Mouse (Mus musculus) B cell, adult 2 months (primary cell): ENCODE results near the gene Pakap.
A peak's percentile ranks its signal among the peaks of the same experiment; 100 is the strongest.

Experiments used
- DNase-seq, 2 experiments: peaks; one replicate each; pipeline ENCODE4 v3.0.0; 2022

Pakap gene

DNA sequence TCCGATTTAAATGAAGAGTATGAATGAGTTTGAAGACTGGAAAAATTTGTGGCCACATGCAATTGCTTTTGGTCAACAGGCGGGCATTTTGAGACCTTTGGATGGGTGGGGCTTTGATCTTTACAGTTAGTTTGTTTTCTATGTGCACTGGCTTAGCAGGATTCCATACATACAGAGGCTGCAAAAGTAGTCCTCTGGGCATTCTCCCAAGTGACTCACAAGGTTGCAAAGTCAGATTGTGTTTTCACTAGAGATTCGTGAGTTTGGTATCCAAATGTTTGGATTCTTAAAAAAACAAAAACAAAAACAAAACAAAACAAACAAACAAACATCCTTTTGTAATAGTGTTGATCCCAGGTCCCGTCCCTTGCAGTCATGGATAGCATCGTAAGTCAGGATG, 7.7 kb downstream of the Pakap start:
- DNase-seq = no peak

DNA sequence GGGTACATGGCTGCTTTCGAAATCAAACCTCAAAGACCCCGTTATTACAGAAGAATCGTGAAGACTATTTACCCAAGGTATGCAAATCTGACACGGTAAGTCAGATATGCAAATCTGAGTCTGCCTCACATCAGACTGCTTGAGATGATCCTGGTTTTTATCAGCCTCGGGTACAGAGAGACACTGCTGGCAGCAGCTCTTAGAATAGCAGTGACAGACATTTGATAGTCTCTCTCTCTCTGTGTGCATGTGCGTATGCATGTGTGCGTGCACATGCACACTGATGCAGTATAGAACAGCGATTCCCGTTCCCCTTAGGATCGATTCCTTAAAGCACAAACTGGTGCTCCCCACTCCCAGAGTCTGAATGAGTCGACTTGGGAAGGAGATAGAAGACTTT, 8.1 kb downstream of the Pakap start:
- DNase-seq = no peak

DNA sequence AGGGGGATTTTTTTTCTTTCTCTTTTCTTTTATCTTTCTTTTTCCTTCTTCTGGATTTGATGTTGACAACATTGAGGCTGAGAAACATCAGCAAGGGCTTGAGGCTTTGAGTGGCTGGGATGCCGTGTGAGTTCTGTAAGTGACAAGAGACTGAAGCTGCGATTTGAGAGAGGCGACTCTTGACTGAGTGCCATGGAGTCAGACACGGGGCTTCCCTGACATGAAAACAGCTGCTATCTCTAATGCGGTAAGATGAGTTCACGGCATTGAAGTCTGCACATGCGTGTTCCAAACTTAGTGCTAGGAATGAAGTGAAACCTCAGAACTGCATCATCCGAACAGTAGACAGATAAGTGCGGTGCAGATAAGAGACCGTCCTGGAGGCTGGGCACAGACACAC, 11.7 kb downstream of the Pakap start:
- DNase-seq = no peak

DNA sequence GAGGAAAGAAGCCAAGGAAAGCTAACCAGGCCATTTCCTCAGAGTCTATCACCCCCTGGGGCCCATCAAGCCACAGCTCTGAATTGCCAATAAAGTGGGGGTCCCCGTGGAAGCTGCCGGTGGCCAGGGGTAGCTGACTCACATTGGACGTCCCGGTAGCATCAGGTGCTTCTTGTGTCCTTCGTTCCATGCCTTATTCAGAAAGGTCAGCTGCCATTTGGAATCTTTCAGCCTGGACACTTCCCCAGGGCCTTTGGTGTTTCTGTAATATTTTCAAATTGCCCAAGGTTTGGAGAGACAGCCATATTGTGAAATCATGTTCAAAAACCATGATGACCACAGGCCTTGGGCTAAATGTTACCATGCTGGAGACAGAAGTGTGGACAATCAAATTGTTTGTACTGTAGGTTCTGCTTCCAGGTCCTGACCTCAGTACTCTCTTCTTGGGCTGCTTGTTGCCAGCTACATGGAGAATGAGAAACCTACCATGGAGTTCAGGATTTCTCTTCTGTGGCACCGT, 17.4 kb downstream of the Pakap start:
- no peak for DNase-seq

DNA sequence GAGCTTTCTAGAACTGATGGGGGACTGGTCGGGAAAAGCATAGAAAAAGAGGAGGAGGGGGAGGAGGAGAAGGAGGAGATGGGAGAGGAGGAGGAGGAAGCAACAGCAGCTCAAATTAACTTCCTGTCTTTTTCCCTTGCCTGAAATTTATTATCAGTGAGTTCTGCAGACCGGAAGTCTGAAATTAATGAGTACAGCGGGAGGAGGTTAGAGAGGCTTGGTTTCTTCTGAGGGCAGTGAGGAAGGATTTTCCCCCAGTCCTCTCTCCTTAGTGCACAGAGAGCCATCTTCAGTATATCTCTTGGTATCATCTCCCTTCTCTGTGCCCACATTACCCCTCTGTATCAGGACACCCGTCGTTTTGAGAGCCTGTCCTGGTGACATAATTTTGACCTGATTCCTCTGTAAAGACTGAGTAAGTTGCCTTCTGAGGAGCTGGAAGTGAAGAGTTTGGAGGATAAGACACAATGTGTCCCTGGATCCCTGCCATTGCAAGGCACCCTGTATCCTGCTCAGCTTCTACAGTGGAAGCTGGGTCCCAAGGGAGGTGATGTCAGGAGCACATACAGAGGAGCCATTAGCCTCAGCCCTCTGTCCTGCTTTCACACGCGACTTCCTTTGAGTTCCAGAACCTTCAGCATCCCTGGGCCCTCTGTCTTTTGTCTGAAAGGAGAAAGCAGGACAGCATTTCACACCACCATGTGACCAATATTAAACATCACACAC, 19.1 kb downstream of the Pakap start:
- DNase-seq = no peak

DNA sequence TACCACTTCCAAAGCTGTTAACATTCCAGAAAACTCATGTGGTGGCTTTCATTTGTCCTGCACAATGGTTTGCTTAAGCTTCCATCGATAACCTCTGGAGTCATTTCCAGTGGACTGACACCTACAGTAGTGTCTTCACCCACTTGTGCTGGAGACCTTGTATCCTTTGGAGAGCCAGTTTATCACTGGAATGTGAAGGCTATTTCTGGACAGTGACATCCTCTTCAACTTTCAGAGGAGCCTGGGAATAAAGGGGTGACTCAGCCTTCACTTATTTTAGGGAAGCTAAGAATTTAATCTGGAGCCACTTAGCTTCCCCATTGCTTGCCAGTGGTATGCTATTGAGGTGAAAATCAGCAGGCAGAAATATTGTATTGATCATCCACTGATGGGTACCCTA, 20.4 kb downstream of the Pakap start:
- DNase-seq = no peak

DNA sequence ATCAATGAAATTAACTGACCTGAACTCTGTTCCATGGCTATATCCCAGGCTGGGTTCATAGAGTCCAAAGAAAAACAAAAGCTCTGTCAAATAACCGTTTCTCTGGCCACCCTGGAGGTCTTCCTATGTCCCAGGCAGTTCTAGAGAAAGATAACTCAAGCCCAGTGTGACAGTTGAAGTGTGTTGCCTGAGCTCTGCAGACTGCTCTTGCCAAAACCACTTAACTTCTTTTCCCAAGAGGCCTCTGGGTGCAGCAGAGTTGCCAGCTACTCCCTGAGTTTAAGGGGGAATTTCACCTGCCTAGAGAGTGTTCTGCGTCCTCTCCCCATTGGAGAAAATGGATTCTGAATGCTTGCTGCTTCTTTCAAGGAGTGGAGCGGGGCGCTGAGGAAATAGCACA, 24.8 kb downstream of the Pakap start:
- DNase-seq = no peak

DNA sequence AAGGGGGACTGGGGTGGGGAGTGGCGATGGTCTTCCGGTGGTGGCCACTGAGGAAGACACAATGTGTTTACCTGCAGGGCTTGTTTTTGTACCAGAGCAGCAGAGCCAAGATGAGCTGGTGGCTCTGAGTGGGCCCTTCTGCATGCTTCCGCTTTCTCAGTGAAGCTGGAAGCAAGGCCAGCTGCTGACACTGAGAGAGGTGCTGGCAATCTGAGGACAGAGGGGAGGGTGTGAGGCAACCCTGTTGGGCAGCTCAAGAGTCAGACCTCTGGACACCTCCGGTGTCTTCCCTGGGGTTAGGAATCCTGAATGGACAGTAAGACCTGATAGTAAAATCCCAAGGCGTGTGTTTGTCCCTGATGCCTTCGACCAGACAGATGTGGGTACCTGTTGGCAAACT, 32.0 kb downstream of the Pakap start:
- DNase-seq = no peak

DNA sequence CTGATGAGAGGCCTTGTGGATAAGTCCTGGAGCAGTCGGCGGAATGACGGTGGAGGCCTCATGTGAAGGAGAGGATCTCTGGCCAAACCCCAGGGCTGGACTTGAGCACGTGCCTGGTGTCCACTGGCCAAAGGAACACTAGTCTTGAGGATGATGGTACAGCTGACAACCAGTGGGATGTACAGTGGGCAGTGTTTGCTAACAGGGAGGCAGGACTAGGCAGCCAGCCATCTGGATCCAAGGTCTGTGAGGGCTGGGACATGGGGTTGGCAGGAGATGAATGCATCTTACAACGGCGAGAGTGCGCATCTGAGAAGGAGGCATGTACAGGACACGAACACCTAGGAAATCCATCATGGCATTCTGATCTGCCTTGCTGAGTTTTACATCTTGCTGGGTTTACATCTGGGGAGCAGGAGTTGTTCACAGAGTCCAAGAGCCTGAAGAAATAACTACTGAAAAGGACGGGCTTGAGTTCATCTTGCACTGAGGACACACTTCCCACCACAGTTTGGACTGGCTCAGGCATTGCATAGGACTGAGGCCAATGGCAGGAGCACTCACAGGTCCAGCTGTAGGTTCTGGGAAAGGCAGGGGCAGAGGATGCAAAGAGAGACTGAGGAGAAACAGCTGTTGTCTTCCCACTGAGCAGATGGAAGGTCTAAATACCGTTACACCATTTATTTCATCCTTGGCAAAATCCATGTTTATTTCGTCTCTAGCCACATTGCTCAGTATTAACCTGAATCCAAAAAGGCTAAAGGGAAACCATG, 32.9 kb downstream of the Pakap start:
- no peak for DNase-seq

DNA sequence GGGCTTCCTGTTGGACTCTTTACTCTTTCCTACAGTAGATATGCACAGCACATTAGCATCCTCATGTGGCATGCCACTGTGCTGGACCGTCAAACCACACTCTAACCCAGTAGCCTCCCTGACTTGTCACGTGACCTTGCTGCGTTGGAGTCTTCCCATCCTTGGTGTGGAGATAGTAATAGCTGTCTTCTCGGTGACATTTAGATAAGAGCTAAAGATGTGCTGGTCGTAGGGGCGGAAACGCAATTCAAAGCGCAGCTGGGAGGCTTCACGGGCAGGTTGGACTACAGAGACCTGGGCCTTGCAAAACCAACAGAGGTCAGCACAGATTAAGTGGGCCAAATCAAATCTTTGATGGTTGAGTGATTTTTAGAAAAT, 33.5 kb downstream of the Pakap start:
- no peak for DNase-seq

DNA sequence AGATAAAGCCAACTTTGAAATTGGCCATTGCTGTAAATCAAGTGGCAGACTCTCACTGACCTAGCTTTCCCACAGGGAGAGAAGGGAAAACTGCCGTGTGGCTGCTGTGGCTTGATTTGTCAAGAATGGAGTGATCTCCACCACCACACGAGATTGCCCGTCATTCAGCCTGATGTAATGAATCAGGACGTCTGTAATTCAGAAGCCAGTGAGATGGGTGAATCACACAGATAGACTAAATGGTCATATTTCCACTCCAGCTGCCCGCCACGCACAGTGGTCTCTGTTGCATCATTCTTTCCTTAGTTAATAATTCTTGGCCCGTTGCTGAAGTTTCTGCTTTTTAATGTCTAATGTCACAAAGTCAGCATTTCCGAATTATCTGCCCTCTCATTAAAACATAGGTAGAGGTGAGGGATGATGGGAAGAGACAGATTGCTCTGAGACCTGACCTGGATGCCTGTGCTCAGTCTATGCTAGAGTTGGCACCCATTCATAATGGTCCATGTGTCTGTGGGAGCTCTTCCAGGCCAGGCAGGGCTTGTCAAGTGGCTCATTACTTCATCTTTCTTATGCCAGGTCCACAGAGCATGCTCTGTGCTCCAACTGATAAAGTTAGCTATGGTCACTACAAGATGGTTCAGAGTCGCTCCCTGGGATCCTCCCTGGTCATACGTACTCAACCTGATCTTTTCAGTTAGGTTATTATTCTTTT, 34.1 kb downstream of the Pakap start:
- no peak for DNase-seq

DNA sequence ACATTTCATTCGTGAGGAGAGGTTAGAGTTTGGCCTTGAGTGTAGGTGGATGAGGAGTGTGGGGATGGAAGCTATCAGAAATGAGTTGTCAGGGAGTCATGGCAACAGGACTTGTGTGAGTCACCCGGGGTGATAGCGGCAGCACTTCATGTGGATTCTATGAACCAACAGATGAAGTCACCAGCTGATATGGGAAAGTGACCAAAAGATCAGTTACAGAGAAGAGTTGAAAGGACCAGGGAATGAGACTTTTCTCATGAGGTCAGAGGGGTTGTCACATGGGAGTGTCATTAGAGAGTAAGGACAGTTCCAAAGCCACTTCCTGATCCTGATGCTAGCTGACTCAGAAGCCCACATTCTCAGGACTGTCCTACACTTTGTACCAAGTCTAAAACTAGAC, 38.3 kb downstream of the Pakap start:
- DNase-seq = no peak

DNA sequence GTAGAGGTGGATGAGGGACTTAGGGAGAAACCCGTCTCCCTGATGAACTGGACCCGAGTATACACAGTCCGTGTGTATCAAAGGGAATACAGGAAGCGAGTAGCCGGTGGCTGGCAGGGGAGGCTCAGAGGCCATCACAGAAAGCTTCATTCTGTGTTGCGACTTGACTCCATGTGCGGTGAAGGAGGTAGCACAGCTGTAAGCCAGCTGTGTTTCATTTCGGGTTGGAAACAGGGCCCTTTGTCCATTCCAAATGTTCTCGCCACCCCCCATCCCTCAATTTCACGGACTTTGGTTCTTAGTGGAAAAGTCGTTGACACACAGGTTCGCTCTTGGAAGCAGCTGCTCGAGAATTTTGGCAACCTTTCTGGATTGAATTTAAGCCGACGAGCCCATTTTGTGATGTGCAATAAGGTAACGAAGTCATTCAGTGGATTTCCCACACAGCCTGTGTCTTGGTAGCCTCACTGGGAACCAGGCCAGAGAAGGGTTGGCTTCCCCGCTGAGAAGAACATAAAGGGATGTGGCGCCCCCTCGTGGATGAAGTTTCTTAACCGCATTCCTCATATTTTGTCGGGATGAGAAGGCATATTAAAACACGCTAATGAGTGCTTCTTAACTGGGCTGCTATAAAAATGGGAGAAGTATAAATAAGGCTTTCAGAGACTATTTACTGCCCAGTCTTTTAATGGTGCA, 39.4 kb downstream of the Pakap start:
- peak; percentile 9 to 26 for DNase-seq

DNA sequence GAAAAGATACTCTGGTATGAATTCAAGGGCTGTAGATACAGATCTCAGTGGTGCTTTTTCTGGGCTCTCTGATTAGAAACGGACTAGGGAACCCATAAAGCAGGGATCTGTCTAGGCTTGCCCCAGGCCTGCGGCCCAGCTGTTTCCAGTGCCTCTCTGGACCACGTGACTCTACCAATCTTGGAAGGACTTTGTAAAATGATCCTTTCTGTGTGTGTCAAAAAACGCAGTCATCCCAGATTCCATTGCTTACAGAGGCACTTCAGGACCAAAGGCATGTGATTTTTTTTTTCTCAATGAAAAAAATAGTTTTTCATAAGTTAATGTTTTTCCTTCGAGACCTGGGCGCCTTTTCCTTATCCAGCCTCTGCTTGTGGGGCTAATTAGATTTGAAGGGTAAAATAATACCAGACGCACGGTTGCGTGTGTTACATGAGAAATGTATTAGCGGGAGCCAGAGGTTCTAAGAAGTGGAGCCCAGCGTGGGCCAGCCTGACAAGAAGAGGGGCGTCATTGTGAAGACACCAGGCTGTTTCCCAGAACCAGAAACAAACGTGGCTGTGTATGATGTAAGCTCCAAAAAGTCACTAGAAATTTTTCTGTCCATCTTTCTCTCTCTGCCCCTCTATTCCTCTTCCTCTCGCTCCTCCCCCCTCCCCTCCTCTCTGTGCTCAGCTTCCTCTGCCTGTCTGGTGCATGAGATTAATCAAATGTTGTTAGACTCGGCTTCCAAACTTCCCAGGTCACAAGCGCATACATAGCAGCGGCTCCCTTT, 43.5 kb downstream of the Pakap start:
- no peak for DNase-seq

DNA sequence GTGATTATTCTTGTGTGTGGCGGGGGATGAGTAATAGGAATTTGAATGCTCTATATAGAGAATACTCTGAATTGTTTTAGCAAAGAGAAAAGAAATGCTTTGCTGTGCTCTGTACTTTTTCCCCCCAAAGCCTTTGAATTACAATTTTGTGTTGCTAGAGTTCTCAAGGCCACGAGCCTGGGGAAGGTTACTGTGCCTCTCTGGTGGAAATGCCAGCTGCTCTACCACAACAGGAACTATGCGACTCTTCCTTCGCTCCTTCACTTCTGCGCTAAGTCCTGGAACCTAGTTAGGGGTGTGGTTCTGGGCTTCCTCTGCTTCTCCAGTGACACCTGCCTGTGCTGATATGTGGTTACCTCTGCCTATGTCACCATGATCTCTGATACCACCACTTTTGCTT, 44.7 kb downstream of the Pakap start:
- no peak for DNase-seq

DNA sequence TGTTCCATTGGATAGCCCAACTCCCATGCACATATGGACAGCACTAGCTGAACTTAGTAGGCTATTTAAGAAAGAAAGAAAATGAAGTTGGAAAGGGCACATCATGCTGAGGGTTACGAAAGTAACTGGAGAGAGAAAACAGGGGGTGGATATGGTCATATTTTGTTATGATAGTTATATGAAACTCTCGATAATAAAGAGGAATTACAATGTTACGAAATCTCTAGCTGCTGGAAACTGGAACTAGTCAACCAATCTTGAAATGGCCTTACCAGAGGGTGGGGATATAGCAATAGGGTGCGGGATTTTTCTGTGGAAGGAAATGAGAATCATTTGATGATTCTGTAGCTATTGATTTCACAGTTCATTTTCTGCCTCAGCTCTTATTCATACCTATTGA, 46.7 kb downstream of the Pakap start:
- DNase-seq = no peak

DNA sequence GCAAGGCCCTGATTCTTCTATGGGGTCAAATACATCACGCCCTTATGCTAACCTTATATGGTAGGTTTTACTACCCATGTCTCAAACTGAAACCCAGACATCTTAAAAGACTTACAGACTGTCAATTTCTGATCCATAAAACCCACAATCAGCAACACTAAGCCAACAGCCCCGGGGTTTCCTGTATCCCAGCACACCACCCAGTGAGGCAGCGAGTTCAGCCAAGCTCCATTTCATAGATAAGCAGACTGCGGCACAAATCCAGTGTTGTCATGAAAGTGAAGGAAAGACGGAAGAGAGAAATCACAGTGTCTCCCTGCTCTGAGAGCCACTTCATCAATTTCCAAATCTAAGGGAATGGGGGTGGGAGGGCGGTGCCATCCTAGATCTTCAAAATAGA, 50.8 kb downstream of the Pakap start:
- DNase-seq = no peak

DNA sequence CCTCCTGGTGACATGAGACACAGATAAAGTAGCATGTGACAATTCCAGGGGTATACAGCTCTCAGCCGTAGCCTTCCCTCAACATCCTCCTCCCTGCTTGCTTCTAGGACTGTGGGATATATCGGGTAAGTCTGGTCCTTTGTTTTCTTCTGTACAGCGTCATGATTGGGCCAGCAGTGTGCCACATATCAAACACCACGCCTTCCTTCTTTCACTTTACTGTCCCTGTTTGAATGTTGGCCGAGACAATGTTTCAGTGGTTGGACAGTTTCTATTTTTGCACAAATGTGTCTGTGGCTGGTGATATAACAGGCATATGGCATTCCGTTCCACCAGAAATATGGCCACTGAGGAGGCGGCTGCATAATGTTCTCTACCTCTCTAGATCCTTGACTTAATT, 54.8 kb downstream of the Pakap start:
- no peak for DNase-seq

DNA sequence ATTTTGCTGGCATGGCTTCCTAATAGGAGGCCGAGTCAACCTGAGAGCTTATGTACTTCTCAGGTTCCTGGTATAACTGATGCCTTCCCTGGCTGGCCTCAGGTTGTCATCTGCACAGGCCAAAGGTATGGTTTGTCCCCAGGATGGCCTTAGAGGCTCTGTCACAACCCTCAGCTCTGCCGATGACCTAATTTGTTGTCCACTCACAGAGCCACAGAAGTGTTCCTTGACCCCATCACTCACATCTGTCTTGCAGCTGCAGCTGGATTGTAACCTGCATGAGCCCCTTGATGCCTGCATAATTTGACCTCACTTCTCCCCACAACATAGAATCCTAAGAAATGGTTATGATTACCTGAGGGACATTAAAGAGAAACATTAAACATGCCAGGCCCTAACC, 56.8 kb downstream of the Pakap start:
- no peak for DNase-seq

DNA sequence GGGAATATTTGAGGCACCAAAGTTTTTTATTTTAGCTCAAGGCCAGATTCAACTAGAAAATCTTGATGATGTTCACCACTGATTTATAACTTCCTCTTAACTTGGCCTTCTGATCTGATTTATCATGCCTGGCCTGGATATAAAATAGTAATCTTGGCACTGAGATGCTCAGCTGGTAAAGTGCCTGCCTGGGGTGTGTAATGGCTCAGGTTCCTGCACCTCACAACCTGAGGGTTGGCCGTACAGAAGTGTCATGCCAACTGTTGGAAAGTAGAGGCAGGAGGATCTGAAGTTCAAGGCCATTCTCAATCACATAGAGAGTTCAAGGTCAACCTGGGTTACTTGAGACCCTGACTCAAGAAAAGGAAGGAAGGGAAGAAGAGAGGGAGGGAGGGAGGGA, 57.3 kb downstream of the Pakap start:
- DNase-seq = no peak

DNA sequence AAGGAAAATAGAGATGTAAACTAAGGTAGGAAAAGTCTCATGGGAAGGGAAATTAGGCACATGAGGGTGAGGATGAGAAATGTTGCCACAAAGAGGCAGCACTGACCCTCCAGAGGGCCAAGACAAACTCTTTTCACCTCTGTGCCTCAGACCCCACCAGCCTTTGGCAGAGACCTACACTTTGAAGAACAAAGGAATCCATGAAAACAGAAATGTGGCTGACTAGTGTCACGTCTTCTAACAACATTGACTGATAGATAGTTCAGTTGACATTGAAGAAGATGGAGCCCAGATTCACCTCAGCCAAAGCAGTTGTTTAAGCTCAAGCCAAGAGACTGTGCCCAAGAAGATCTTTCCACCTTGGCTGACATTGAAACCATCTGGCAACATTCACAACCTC, 57.8 kb downstream of the Pakap start:
- no peak for DNase-seq

DNA sequence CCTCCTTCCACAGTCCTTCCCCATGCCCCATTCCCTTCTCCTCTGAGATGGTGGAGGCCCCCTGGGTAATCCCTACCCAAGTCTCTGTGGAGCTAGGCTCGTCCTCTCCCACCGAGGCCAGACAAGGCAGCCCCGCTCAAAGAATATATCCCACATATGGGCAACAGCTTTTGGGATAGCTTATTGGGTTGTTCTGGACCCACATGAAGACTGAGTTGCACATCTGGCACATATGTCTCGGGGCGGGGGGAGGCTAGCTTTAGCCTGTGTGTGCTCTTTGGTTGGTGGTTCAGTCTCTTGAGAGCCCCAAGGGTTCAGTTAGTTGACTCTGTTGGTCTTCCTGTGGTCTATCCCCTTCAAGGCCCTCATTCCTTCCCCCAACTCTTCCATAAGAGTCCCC, 58.9 kb downstream of the Pakap start:
- no peak for DNase-seq

DNA sequence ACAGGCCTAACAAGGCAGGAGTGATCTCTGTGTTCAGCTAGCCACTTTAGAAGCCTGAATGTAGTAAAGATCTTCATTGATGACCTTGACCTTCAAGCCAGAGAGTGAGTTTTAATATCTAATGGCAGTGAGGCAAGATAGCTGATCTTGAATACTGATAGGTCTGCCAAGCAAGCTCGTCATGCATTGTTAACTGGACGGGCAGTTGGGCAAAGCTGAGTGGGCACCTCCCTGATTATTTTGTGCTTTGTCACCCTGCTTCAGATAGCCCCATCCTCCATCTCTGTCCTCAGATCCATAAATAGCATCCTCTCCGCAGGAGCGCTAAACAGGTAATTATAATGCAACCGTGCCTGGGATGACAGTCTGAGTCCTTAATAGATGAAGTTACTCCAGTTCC, 64.4 kb downstream of the Pakap start:
- DNase-seq = no peak
